Mouse (Mus musculus): ENCODE data around the gene Entpd5.

Gene Entpd5

DNA sequence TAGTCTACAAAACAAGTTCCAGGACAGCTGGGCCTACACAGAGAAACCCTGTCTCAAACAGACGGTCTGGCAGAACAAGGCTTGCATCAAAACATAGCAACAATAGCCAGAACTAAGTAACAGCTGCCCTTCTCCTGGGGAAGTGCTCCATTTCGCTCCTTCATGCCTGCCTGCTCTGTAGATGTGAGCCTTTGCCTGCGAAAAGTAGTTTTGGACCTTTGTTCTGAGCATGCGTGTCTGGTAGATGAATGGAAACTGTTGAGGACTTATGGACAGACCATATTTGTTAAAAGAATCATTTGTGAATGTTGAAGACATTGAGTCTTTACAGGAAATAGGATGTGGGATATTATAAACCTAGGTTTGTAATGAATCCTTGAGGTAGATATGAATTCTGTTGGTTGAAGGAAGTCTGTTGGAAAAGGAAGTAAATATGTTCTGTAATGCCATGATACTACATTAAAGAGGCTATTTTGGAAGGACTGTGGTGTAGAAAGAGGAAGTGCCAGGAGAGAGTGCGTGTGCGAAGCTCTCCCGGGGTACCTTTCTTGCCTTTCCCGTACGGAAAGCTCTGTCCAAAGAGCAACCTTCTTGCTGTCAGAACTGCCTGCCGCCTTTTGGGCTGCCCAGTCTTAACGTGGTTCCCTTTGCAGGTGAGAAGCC is 71.7 kb downstream of the Entpd5 start:
- DNase-seq (ENCODE audit: low spot score in 2 of 2), result no peak

- no peak for DNase-seq (ENCODE audit: low spot score in 2 of 2)
These were observed 81.7 kb downstream of the Entpd5 start for GRCm38 (mm10) chr12:84327111-84327512.
